Mouse (Mus musculus) brown adipose tissue, adult 24 weeks (tissue): ENCODE data around the gene Zcwpw1. TPM values are rescaled to one million over a fixed set of nuclear protein-coding genes. Genes with fewer than 3 reads are reported as not detected.

Source experiments
- H3K27ac ChIP-seq: fragments of 200-500 bp; replicated peaks from 2 replicates; pipeline ENCODE4 v1.5.1; 2012; ENCODE audit warnings: low read depth, mild to moderate bottlenecking, low read length
- H3K4me1 ChIP-seq: fragments of 200-500 bp; 2 replicates; pipeline ENCODE4 v1.6.1; 2012; ENCODE audit warnings: low read length, mixed read lengths; ENCODE audit not compliant: control insufficient read depth, insufficient read depth, insufficient read length
- H3K4me3 ChIP-seq: fragments of 200-500 bp; 2 replicates; pipeline ENCODE4 v1.5.1; 2012; ENCODE audit warnings: low read depth, mild to moderate bottlenecking, low read length, moderate library complexity; ENCODE audit not compliant: insufficient read depth
- polyA plus RNA-seq: library from polyadenylated mRNA; stranded (reverse); fragments of >200 nt; gene quantifications from 2 replicates; pipeline ENCODE4 v1.2.4, GENCODE M21; 2012; ENCODE audit not compliant: missing spikeins, insufficient read depth, insufficient read length

The Zcwpw1 gene
- polyA plus RNA-seq = 2.9 and 4.9 TPM in 2 replicates

- H3K27ac ChIP-seq = peak within 1 kb of the TSS; percentile 88
- H3K4me1 ChIP-seq = peaks cover 16% of the 10 kb centered on the region
- peak within 1 kb of the TSS; percentile 99 for H3K4me3 ChIP-seq
These were observed at the start of gene Zcwpw1, which contains the start of gene Mepce for GRCm38 (mm10) chr5:137787151-137787928. TSS of gene Zcwpw1 (plus strand) at chr5:137787798. TSS of gene Mepce (minus strand) at chr5:137787655.

- Histone ChIP-seq H3K4me1 (no peaks in the 10 kb centered on the region), H3K4me3 (no peak overlapping the region), H3K27ac (no peak overlapping the region)
These were observed 49.1 kb upstream of the Zcwpw1 start for GRCm38 (mm10) chr5:137738516-137738915.

- Histone ChIP-seq H3K4me3 (no peak overlapping the region), H3K27ac (no peak overlapping the region), H3K4me1 (no peaks in the 10 kb centered on the region)
These were observed 48.1 kb upstream of the Zcwpw1 start for GRCm38 (mm10) chr5:137739471-137739870.

- no peak overlapping the region for H3K27ac ChIP-seq
- H3K4me1 ChIP-seq = no peaks in the 10 kb centered on the region
- H3K4me3 ChIP-seq = peak overlapping the region; percentile 44
These were observed 47.1 kb upstream of the Zcwpw1 start for GRCm38 (mm10) chr5:137740506-137740905.

GRCm38 (mm10) chr5:137741023-137741931 is 46.3 kb upstream of the Zcwpw1 start, which contains the start of gene Nyap1:
TSS of gene Nyap1 (minus strand) at chr5:137741607.
- Histone ChIP-seq H3K4me3 (peak within 1 kb of the TSS; percentile 75), H3K27ac (no peak within 1 kb of the TSS), H3K4me1 (no peaks in the 10 kb centered on the region)

GRCm38 (mm10) chr5:137742048-137742447 is 45.5 kb upstream of the Zcwpw1 start:
- H3K4me1 ChIP-seq = no peaks in the 10 kb centered on the region; the same call in 1 of the 2 replicates
- H3K27ac ChIP-seq = no peak overlapping the region
- H3K4me3 ChIP-seq = no peak overlapping the region

- no peak overlapping the region for H3K27ac ChIP-seq
- no peak overlapping the region for H3K4me3 ChIP-seq
- peaks cover 5% of the 10 kb centered on the region for H3K4me1 ChIP-seq
These were observed 44.8 kb upstream of the Zcwpw1 start for GRCm38 (mm10) chr5:137742836-137743235.

- no peak overlapping the region for H3K4me3 ChIP-seq
- H3K4me1 ChIP-seq = peaks cover 11% of the 10 kb centered on the region
- H3K27ac ChIP-seq = no peak overlapping the region
These were observed 43.4 kb upstream of the Zcwpw1 start for GRCm38 (mm10) chr5:137744197-137744596.

- H3K4me3 ChIP-seq = peak within 1 kb of the TSS; percentile 79
- H3K4me1 ChIP-seq = peaks cover 11% of the 10 kb centered on the region
- H3K27ac ChIP-seq = peak within 1 kb of the TSS; percentile 53
These were observed 42.1 kb upstream of the Zcwpw1 start, which contains the start of gene Tsc22d4 for GRCm38 (mm10) chr5:137745214-137746171. TSS of gene Tsc22d4 (plus strand) at chr5:137745730.

- Histone ChIP-seq H3K27ac (peak overlapping the region; percentile 53), H3K4me3 (peak overlapping the region; percentile 79), H3K4me1 (peaks cover 11% of the 10 kb centered on the region)
These were observed 41.2 kb upstream of the Zcwpw1 start for GRCm38 (mm10) chr5:137746282-137746850.

- H3K4me1 ChIP-seq = peaks cover 11% of the 10 kb centered on the region
- peak overlapping the region; percentile 79 for H3K4me3 ChIP-seq
- H3K27ac ChIP-seq = peak overlapping the region; percentile 76
These were observed 40.7 kb upstream of the Zcwpw1 start for GRCm38 (mm10) chr5:137746851-137747325.

GRCm38 (mm10) chr5:137747326-137747961 is 40.2 kb upstream of the Zcwpw1 start:
- H3K4me3 ChIP-seq = peak overlapping the region; percentile 79
- peak overlapping the region; percentile 76 for H3K27ac ChIP-seq
- peaks cover 11% of the 10 kb centered on the region for H3K4me1 ChIP-seq

- peaks cover 11% of the 10 kb centered on the region for H3K4me1 ChIP-seq
- H3K27ac ChIP-seq = peak overlapping the region; percentile 76
- H3K4me3 ChIP-seq = peak overlapping the region; percentile 79
These were observed 39.3 kb upstream of the Zcwpw1 start for GRCm38 (mm10) chr5:137748130-137748770.
